Mouse (Mus musculus): ENCODE data around the gene Spop.

DNA sequence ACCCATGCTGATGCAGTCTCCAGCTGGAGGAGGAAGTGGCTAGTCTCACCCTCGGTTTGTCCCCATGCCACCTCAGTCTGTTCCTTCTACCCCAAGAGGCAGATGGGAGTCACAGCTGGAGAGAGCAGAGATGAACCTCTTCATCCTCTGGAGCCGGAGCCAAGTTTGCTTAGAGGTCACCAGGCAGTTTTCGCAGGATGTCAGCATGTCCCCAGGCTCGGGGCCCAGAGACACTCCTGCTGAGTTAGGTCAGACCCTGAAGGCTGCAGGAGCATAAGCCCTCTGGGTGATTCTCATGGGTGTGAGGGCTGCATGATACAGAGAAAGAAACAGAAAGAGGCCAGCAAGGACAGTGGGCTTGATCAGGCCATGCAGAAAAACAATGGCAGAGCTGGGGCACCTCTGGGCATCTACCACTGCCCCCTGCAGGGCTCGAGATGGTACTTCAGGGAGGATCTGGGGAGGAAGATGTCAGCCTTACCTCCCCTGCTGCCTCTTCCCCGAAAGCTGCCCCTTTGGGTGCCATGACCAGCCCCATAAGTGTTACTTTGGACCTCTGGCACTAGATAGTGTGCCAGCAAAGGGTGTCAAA is 95.3 kb downstream of the Spop start:
- TF ChIP-seq EP300 (IDR thresholded peaks at IDR 0.05; ENCODE audit: insufficient read depth, low read depth, low read length): no peak
- TF ChIP-seq CTCF (IDR thresholded peaks at IDR 0.05): peak; percentile 73

Measured in heart, adult 2 months (tissue).